Mouse (Mus musculus) embryo, embryonic 10.5 days (tissue): ENCODE data around the gene Cd200r1.
A peak's percentile ranks its signal among the peaks of the same experiment; 100 is the strongest.

Experiments
- DNase-seq: peaks from one replicate; pipeline ENCODE4 v3.0.0-alpha.2; 2015; ENCODE audit warnings: low spot score

Cd200r1 gene

DNA sequence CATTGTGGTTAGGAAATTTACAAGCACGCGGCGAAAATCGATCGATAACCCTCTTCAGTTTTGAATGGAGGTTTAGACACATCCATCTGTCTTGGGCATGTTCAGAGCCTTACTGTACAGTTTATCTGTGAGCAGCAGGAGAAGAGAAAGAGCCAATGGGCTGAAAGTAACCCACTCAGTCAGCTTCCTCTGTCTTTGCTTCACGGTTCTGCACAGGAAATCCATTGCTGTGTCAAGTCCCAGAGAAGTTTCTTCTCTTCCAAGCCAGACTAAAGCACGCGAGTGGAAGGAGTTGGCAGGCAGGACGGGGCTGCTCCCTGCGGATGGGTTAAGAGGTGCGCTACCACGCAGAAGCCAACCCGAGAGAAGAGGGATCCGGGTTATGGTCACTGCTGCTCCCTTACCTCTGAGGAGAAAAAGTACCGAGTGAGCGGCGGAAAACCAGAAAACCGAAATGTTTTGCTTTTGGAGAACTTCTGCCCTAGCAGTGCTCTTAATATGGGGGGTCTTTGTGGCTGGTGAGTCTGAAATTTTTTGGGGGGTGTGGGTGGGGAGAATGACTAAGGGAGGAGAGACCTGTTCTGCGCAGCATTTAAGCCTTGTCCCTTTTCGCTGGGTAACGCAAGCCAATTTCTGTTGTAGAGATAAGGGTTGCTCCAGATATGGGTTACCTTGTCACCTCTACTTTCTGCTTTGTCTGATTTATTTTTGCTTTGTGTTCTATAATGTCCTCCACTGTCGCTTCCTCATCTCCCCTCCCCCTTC, at the start of gene Cd200r1:
Gene Cd200r1 (plus strand): TSS at position 182 of the 765 bp plus-strand sequence.
- DNase-seq = no peak

DNA sequence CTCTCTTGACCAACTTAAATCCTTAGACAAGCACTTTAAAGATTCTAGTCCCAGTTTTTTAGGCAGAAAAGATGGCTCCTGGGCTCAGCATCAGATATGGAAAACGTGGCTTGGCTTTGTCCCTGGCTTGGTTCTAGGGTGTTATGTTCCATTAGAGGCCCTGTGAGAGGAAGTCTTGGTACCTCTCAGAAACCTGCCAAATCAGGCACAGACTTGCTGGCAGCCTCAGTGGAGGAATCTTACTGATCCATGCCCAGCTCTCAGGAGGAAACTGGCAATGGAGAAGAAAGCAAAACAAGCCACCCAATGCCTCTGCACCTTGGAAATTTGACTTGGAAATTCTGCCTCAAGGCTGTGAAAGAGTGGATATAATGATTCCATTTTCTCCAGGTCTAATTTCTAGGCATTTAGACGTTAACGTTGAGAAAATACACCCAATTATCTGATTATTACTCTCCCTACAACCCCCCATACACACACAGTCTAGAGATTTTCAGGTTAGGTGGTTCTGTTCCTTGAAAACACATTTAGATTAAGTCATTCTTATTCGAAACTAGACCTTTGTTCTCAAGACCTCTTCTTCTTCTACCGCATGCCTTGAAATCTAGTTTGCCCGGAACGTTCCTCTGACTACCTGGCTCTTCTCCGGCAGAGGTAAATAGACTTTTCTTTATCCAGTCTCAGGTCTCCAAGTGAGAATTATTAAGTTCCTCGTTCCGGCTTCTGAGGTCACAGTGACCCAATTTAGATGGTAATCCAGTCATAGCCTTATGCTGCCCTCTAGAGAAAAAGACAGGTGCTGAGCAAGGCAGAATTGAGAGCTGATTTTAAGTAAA, 49.0 kb upstream of the Cd200r1 start:
- DNase-seq = peak; percentile 81

DNA sequence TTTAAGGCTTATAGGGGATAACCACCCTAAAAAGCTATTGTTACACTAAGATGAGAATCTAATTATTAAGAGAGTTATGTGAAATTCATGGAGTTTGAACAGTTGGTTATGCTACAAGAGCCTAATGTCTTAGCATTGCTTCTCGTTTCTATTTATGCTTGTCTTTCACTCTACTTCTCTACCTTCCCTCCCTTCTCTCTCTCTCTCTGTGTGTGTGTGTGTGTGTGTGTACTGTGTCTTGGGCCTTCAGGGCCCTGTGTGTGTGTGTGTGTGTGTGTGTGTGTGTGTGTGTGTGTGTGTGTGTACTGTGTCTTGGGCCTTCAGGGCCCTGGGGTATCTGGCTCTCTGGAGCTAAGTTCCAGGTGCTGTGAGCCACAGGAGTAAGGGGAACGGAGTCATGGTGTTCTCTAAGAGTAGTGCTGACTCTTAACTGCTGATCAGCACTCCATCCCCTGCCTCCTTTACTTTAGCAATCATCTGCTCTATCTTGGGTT, 48.3 kb upstream of the Cd200r1 start:
- no peak for DNase-seq

DNA sequence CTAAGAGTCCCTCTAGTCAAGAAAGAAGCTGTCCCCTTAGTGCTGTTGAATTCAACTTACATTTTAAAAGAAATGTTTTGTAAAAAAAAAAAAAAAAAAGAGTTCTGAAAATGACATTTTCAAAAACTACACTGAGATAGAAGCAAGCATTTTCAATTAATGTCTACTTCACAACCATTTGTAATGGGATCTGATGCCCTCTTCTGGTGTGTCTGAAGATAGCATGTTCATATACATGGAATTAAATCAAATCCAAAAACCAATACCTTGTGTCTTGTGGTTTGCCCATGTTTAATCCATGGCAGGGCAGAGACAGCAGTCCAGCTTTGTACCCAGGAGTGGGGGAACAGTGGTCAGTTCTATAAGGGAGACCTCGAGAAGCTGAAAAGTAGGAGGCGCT, 47.7 kb upstream of the Cd200r1 start:
- no peak for DNase-seq

DNA sequence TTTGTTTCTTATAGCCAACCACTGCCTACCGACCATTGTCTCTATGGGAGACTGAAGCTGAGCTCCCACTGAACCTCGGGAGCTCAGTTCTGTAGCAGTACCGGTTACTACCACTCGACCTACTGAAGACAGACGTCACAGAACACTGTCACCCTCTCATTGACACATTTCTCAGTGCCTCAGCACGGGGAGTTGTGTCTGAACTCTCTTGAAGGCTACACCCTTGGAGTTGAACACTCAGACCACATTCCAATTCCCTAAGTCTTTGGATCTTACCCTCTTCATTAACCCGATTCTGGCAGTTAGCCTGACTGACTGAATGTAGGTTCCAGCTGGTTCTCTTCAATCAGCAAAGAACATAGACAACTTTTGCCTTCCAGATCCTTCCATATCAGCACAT, 46.2 kb upstream of the Cd200r1 start:
- DNase-seq = no peak

DNA sequence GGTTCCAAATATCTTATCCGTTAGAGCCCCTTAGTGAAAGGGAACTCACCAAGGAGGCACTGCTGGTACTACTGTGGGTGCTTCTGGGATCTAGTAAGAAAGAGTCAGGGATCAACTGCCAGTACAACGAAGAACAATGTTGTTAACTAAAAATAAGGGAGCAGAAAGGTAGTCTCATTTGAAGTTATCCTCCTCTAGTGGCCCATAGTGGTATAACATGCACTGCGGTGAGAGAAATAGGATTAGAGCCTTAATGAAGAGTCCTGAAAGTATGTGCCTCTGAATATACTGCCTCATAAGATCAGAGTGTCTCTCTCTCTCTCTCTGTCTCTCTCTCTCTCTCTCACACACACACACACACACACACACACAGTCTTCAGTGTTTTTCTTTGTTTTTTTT, 45.0 kb upstream of the Cd200r1 start:
- DNase-seq = peak; percentile 65

DNA sequence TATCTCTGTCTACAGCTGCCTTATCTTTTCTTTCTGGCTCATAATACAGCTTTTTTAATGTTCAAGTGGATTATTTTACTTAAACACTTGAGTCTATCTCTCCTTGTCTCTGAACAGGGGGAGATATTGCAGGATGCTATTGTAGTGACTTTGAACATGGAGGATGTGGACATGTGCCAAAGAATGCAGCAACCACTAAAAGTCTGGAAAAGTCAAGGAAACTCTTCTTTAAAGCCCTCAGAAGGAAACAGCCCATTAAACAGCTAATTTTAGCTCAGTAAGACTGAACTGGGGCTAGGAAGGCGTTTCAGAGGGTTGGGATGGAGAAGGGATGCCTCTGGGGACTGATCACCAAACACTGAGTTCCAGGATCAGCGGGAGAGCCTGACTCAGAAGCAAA, 42.9 kb upstream of the Cd200r1 start:
- DNase-seq = no peak

DNA sequence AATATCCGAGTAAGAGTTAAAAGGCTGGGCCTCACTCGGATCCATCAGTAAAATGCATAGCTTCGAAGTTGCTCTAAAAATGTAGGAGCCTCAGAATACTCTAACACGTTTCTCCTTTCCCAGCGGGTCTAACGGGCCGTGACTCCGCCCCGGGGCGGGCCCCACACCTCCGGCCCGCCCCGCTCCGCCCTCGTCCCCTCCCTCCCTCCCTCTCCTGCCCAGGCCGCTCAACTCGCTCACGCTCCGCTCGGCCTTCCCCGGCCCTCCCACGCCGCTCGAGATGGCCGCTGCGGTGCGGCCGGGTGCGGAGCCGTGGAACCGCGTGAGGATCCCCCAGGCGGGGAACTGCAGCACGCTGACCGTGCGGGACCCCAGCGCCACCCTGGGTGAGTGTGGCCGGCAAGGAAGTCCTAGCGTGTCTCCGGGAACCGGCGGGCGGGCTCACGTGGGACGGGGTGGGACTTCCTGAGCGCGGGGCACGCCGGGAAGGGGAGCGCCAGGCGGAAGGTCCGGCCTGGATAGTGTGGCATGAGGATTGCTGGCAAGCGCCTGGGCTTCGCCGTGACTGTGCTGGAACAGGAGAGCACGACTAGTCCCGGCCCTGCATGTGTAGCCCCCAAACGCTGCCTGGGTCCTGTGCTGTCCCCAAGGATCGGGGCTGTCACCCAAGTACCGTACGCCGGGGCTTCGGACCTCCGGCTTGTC, 41.3 kb upstream of the Cd200r1 start, which contains the start of gene Nepro:
Gene Nepro (plus strand): TSS at position 219 of the 705 bp plus-strand sequence.
- DNase-seq = peak; percentile 94

DNA sequence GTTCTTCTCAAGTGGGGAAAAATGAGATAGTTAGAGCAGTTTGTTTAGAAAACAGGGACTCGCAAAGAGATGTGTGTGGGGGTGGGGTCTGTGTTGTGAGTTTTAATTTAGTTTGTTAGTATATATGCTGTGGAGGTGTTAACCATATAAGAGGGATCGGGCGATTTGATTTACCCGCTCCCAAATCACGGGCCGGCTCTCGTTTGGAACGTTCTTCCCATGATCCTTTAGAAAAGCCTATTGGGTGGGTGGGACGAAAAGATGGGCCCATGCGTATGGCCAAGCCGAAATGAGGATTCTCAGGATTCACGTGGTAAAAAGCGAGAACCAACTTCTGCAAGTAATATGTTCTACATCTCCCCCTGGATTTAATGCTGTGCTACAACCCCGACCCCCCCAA, 40.7 kb upstream of the Cd200r1 start:
- peak; percentile 86 for DNase-seq

DNA sequence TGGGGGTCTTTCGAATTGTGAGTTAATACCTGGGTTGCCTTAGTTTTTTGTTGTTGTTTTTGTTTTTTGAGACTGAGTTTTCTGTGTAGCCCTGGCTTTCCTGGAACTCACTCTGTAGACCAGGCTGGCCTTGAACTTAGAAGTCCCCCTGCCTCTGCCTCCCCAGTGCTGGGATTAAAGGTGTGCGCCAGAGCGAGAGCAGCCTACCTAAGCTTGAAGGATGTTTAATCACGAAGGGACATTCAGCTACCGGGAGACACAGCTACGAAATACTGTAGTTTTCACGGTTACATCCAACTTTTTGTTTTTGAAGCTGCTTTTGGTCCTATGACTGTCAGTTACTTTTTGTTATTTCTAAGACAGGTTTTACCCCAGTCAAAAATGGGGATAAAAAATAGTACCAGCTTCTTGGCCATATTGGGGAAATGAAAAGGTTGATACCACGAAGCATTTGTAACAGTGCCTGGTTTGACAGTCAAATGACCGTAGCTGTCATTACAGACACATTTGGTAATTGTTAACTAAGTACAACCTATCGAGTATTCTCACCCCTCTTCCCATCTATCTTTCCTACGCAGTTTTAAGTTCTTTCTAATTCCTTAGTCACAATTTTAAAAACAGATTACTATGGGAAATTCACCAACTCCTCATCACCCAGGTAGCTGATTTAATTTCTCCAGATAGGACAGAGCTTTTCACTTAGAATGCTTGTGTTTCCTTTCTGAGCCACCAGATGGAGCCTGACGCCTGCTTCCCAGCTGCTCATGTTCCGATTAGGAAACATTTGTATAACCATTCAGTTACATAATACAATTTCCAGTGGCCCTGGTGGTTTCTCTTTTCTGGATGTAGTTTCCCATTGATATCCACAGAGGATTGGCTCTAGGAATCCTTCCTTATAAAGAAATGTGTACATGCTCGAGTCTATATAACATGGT, 40.0 kb upstream of the Cd200r1 start:
- DNase-seq = peak; percentile 88

DNA sequence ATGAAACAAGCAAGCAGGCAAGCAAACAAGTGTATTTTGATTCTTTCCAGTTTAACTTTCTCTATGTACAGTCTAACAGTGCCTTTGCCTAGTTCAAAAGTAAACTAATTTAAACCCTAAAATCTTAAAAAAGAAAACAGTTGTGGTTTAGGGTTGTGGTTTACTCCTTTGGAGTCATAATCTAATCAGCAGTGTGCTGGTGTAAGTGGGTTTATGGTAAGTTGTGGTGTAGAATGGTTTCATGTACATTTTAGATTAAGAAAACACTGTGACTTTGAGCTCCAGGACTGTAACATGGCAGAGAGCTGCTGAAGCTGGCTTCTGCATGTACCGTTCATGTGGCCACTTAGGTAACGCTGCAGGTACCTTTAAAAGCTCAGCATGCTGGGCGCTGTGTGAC, 38.0 kb upstream of the Cd200r1 start:
- DNase-seq = no peak

DNA sequence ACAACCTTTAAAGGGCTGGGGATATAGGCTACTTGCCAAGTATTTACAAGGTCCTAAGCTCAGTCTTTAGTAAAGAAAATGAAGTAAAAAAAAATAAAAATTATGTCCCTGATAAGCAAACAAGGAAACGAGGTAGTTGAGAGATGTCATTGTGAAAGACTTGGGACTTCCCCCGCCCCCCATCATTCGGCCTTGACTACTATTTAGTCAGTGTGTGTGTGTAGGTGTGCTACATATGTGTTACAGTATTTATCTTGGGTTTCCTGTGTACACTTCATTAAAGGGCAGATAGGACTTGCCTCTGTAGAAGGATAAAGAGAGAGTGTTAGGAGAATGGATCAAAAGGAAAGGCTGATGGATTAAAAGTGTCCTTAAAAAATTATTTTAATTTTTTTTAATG, 31.5 kb upstream of the Cd200r1 start:
- no peak for DNase-seq

DNA sequence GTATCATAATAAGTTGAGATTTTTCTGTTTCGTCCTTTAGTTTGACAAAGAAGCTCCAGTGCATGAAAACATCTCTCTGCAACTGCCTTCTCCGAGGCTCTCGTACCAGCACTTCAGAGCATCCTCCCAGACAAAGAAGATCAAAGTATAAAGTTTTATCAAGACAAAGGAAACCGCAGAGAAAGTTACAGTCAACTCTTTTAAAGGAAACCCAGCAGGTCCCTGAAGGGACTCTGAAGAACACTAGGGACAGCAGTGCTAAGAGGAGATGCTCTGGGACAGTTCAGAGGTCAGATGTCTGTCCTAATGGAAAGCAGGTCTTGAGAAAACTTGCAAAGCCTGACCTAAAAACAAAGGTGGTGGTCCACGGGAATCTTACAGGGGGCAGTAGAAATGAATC, 29.9 kb upstream of the Cd200r1 start:
- DNase-seq = no peak

DNA sequence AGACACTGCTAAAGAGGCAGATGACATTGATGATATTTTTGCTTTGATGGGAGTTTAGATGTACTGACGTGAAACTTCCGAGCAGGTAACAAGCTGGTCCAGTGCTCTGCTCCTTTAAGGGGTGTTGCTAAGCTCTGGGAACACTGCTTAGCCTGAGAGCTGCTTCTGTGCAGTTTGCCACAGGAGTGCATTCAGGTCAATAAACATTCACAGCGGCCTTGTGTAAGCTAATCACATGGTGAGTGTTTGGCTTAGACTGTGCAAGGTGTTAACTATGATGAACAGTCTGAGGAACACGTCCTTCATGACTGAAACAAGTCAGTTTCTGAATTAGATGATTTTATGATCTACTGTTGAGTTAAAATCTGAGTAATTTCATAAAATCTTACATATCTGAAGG, 29.4 kb upstream of the Cd200r1 start:
- DNase-seq = no peak

DNA sequence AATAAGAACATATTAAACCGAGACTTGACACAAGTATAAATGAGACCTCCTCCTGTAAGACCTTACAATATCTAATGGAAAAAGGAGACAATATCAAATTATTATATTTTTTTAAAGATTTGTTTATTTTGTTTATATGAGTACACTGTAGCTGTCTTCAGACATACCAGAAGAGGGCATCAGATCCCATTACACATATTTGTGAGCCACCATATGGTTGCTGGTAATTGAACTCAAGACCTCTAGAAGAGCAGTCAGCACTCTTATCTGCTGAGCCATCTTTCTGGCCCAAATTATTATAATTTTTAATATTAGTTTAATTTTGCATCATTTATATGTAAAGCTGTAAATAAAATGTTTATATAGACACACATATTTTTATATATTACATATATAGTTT, 22.8 kb upstream of the Cd200r1 start:
- DNase-seq = no peak

DNA sequence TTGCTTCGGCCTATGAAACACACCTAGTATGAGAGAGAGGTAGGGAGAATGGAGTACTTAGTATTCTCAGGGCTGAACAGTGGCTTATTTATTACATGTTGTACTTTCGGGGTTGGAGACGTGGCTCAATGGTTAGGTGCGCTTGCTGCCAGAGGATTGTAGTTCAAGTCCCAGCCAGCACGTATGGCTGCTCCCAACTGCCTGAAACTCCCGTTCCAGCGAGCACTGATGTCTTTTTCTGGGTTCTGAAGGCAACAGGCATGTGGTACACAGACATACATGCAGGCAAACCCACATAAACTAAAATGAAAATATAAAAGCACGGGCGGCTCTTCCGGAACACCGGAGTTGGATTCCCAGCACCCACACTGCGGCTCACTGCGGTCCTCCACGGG, 20.1 kb upstream of the Cd200r1 start:
- peak; percentile 45 for DNase-seq

DNA sequence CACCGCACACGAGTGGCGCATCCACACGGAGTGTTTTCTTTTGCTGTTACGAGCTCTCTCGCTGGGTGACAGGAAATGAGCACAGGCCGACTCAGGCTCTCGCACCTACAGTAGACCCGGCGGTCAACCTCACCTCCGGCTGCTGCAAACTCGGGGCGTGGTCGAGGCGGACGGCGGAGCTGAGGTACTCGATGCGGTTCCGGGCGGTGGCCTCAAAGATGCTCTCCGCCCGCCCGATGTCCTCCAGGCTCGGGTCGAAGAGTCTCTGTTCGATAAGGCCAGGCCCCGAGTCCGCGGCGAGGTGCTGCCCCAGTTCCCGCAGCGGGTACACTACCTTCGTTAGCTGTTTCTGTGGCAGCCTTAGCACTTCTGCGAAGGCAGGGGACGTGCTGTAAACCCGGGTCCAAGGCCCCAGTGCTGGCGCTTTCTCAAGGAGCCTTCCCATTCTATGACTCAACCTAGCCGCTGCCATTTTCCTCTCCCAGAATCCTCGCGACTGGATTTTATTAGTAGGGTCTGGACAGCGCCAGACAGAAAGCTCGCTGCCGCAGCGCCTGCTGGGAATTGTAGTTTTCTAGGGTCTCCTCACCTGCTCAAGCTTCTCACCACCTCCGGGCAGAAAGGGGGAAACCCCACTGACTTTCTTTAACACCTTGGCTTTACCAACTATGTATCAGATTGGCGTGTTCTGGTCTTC, 19.5 kb upstream of the Cd200r1 start, which contains the start of gene Gtpbp8:
Gene Gtpbp8 (minus strand): TSS at position 498 of the 697 bp plus-strand sequence.
- DNase-seq = peak; percentile 94

DNA sequence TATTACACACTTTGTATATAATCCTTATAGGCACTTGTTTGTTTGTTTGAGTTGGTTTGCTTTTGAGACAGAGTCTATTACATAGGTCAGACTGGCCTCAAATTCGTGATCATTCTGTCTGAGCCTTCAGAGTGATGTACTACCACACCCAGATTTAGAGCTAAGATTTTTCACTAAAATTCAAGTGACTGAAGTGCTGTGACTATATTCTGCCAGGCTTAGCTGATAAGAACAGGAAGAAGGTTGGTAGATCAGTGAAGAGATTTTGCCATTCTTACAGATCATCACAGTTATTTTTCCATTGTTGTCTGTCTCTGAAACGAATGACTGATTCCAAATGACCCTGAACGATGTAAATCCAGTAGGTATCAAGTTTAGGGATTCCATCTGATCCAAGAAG, 17.5 kb upstream of the Cd200r1 start:
- no peak for DNase-seq

DNA sequence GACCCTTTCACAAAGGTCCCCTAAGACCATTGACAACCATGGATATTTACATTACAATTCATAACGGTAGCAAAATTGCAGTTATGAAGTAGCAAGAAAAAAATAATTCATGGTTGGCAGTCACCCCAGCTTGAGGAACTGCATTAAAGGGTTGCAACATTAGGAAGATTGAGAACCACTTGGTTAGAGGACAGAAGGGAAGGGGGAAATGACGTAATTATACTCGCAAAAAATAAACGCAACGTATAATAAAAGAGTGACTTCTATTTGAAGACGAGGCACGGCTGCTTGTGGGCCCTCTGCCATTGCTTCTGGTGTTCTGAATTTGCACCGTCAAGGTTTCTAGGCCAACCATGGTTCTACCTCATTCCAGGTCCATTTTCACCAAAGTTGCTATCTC, 7.8 kb upstream of the Cd200r1 start:
- no peak for DNase-seq

DNA sequence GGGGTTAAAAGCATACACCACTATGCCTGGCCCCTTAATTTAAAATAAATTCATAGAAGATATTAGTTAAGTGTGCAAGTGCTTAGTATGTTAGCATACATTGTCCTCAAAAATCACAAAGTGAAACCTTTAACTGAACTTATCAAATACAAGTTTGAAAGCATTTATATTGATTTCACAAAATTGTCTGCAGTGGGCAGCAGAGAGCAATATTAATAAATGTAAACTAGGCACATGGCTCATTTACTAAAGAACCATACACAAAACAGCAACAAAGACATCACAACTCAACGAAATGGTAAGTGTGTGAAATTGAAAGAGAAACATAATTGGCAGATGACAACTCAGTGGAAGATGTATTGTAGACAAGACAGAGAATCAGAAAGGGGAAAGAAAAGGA, 3.7 kb upstream of the Cd200r1 start:
- DNase-seq = no peak
